Mouse (Mus musculus) kidney, postnatal 0 days (tissue): ENCODE measurements at regions not wholly inside any gene's neighbourhood (a gene's known extent, or its start where the extent isn't known, plus 50 kb on each side); places are given as distances from the start of the nearest gene placed in this dataset.

Source experiments
- ATAC-seq: fragments of 200-750 bp; cut with Nextera tagmentation; replicated peaks from 2 replicates; pipeline ENCODE4 v1.8.0; 2017; ENCODE audit warnings: low read depth, moderate number of reproducible peaks, moderate TSS enrichment, moderate library complexity; ENCODE audit not compliant: low FRiP score
- DNase-seq: peaks from one replicate; pipeline ENCODE4 v3.0.0-alpha.2; 2016; ENCODE audit warnings: low spot score
- H3K27ac ChIP-seq: fragments of 300-500 bp; sonication (generic); 2 replicates; pipeline ENCODE4 v1.5.1; 2014; ENCODE audit warnings: mild to moderate bottlenecking
- H3K27me3 ChIP-seq: fragments of 300-500 bp; sonication (generic); 2 replicates; pipeline ENCODE4 v1.6.1; 2014; ENCODE audit warnings: low read length, mixed read lengths; ENCODE audit not compliant: insufficient read depth
- H3K36me3 ChIP-seq: fragments of 300-500 bp; sonication (generic); 2 replicates; pipeline ENCODE4 v1.6.1; 2014; ENCODE audit warnings: low read length, mixed read lengths; ENCODE audit not compliant: insufficient read depth
- H3K4me1 ChIP-seq: fragments of 300-500 bp; sonication (generic); replicated peaks from 2 replicates; pipeline ENCODE4 v1.6.1; 2014; ENCODE audit warnings: antibody characterized with exemption, low read length, mixed read lengths; ENCODE audit not compliant: insufficient read depth
- H3K4me2 ChIP-seq: fragments of 300-500 bp; sonication (generic); 2 replicates; pipeline ENCODE4 v1.6.1; 2014; ENCODE audit warnings: mild to moderate bottlenecking, low read length, moderate library complexity, mixed read lengths
- H3K4me3 ChIP-seq: fragments of 300-500 bp; sonication (generic); replicated peaks from 2 replicates; pipeline ENCODE4 v1.5.1; 2014; ENCODE audit warnings: low read depth, low read length
- H3K9ac ChIP-seq: fragments of 300-500 bp; sonication (generic); 2 replicates; pipeline ENCODE4 v1.6.1; 2014; ENCODE audit warnings: low read depth, low read length
- H3K9me3 ChIP-seq: fragments of 300-500 bp; sonication (generic); replicated peaks from 2 replicates; pipeline ENCODE4 v1.6.1; 2016; ENCODE audit warnings: low read length, inconsistent platforms, mixed read lengths
- CTCF ChIP-seq: IDR thresholded peaks from 2 replicates; pipeline ENCODE4 v1.5.1; 2016; ENCODE audit warnings: antibody characterized with exemption, low read depth, mild to moderate bottlenecking, moderate library complexity
- WGBS: fragments of 180-500 bp; shearing (Covaris S2); extraction: QIAGEN DNeasy Blood & Tissue Kit; methylation state at CpG from one replicate; pipeline ENCODE4 v1.1.7; 2014; 5-methylcytosine and 5-hydroxymethylcytosine counted together

- Histone ChIP-seq H3K36me3 (no peaks in the 10 kb centered on the region), H3K4me1 (no peaks in the 10 kb centered on the region), H3K4me3 (no peak overlapping the region), H3K27ac (no peak overlapping the region), H3K4me2 (no peak overlapping the region), H3K9ac (no peak overlapping the region), H3K27me3 (no peaks in the 10 kb centered on the region), H3K9me3 (no peaks in the 10 kb centered on the region)
- 75% methylated on average over 8 of the region's 8 CpGs for WGBS
- no peak for ATAC-seq
- no peak for DNase-seq
- no peak for TF ChIP-seq CTCF
Measured at GRCm38 (mm10) chr8:92080852-92081251, 276.6 kb upstream of the Irx5 start.

DNA sequence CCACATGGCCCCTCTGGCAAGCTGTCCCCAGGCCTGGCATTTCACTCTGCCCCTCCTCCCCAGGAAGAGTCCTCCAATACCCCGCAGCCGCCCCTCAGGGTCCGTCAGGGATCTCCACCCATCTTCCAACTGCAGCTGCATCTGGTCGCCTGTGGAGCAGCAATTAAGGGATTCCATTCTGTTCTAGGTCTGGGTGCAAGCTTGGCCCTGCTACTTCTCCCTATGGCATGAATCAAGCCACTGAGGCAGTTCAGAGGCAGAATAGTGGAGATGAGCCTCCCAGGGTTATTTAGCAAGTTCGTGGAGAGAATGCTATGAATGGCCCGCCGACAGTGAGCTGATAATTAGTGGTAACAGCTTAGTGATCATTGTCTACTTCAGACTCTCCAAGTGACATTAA is 275.7 kb upstream of the Irx3 start:
- Histone ChIP-seq H3K36me3 (no peaks in the 10 kb centered on the region), H3K4me3 (no peak overlapping the region), H3K4me1 (no peaks in the 10 kb centered on the region), H3K4me2 (no peak overlapping the region), H3K27me3 (no peaks in the 10 kb centered on the region), H3K9ac (no peak overlapping the region), H3K9me3 (no peaks in the 10 kb centered on the region), H3K27ac (no peak overlapping the region)
- no peak for TF ChIP-seq CTCF
- ATAC-seq: no peak
- DNase-seq: no peak
- WGBS: 50% methylated on average over 7 of the region's 7 CpGs

DNA sequence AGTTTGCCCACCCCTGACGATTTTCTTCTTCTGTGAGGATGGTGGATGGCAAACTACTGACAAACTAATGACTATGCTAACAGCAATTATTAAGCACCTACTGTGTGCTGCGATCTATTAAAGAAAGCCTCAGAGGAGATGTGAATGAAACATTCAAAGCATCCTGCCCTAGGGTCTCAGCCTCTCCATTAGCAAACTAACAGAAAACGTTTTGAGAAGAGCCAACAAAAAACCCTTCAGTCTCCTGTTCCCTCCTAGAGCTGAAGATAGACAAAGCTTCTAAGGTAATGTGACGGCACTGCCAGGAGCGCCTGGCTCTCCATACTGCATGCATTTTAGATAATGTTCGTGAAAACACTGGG is 270.4 kb upstream of the Irx3 start:
- ATAC-seq (no peak), DNase-seq (no peak)
- Histone ChIP-seq H3K27me3 (no peaks in the 10 kb centered on the region), H3K4me2 (no peak overlapping the region), H3K9ac (no peak overlapping the region), H3K36me3 (no peaks in the 10 kb centered on the region), H3K4me1 (no peaks in the 10 kb centered on the region), H3K9me3 (no peaks in the 10 kb centered on the region), H3K27ac (no peak overlapping the region), H3K4me3 (no peak overlapping the region)
- TF ChIP-seq CTCF: no peak
- 34% methylated on average over 6 of the region's 6 CpGs for WGBS

DNA sequence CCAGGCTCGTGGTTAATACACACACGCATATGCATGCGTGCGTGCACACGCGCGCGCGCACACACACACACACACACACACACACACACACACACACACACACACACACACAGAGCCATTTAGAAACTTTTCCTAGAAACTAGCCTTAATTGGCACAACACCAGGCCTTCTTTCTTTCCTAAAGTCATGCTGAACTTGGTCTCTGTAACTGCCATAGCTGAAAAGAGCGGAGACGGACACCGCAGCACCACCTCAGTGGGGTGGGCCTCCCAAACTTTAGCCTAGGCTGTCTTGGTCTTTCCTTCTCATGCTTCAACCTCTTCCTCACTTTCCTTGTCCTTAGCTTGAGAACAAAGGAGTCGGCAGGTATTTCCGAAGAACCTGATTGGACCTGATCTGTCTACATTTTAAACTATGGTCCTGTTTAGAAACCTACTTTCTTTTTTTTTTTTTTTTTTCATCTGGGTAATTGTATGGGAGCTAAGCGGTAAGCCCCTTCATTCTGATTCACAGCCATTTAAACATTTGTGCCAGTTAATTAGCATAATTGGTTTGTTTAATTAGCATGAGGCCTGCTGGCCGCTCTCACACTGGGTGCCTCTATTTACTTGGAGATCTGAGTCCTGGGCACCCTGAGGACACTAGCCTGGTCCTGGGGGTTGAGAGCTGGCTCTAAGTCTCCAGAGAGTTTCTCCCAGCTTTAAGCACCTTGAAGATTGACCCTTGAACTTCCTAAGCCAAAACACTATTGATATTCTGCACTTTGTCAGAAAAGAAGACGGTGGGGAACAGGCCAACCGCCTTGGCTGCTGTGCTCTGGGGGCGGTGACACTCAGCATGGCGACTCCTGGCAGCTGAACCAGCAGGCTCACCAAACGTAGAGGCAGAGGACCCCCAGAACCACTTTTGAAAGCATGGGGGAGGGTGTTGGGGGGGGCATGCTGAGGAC is 269.7 kb upstream of the Irx3 start:
- Histone ChIP-seq H3K9ac (no peak overlapping the region), H3K36me3 (no peaks in the 10 kb centered on the region), H3K4me1 (no peaks in the 10 kb centered on the region), H3K4me2 (no peak overlapping the region), H3K4me3 (no peak overlapping the region), H3K9me3 (no peaks in the 10 kb centered on the region), H3K27ac (no peak overlapping the region), H3K27me3 (no peaks in the 10 kb centered on the region)
- TF ChIP-seq CTCF: no peak
- ATAC-seq: no peak
- 59% methylated on average over 21 of the region's 21 CpGs for WGBS
- no peak for DNase-seq

DNA sequence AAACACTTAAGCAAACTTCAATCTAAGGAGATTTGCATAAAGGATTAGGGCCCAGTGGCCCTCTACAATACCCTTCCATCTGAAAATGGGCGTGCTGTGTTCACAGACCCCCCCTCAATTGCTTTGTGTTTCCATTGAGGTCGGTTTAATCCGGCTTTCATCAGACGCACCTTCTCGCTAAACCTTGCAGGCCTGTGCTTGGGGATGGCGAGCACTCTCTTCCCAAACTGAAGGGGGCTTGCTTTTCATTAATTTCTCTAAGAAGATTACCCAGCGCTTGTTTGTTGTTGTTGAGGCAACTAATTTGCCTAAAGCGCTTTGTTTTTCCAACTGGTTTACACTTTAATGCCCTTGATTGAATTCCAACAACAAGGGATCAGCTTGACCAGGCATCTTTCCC is 268.8 kb upstream of the Irx3 start:
- DNase-seq (no peak), ATAC-seq (no peak)
- Histone ChIP-seq H3K9me3 (no peaks in the 10 kb centered on the region), H3K4me1 (peaks cover 1% of the 10 kb centered on the region; the same call in 1 of the 2 replicates), H3K9ac (no peak overlapping the region), H3K27ac (no peak overlapping the region), H3K36me3 (no peaks in the 10 kb centered on the region), H3K27me3 (no peaks in the 10 kb centered on the region), H3K4me2 (no peak overlapping the region), H3K4me3 (no peak overlapping the region)
- WGBS: 42% methylated on average over 8 of the region's 8 CpGs
- no peak for TF ChIP-seq CTCF

DNA sequence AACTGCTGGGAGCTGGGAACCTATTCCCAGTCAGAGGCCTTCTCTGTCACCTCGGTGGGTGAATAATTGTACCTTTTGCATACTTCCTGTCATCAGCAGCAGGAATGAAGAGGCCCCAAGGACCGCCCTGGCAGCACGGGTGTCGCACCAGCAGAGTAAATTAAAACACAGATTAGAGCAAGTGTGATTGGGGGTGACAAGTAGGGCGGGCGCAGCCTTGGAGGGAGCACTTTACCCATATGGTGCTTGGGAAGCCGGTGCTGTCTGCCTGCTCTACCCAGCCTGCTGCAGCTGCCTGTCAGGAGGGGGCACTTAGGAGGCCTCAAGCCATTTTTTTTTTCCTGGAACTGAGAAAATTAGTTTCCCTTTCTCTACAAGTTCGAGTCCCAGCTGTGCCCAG is 264.6 kb upstream of the Irx3 start:
- peaks cover 8% of the 10 kb centered on the region; the same call in 1 of the 2 replicates for H3K4me1 ChIP-seq
- H3K27ac ChIP-seq: no peak overlapping the region
- no peak for TF ChIP-seq CTCF
- H3K4me2 ChIP-seq: no peak overlapping the region
- 42% methylated on average over 8 of the region's 8 CpGs for WGBS
- ATAC-seq (no peak), DNase-seq (no peak)
- H3K27me3 ChIP-seq: no peaks in the 10 kb centered on the region
- no peaks in the 10 kb centered on the region for H3K9me3 ChIP-seq
- H3K9ac ChIP-seq: no peak overlapping the region
- no peaks in the 10 kb centered on the region for H3K36me3 ChIP-seq
- no peak overlapping the region for H3K4me3 ChIP-seq
